Mouse (Mus musculus) midbrain, embryonic 13.5 days (tissue): ENCODE measurements around the gene Pnma5. TPM values are rescaled to one million over a fixed set of nuclear protein-coding genes. Genes with fewer than 3 reads are reported as not detected.
A peak's percentile ranks its signal among the peaks of the same experiment; 100 is the strongest.

Experiments
- ATAC-seq: fragments of 200-750 bp; cut with Nextera tagmentation; 2 replicates; pipeline ENCODE4 v1.8.0; 2017; ENCODE audit warnings: mild to moderate bottlenecking, moderate TSS enrichment, moderate library complexity
- H3K27ac ChIP-seq: fragments of 300-500 bp; sonication (generic); 2 replicates; pipeline ENCODE4 v1.5.1; 2015; ENCODE audit warnings: inconsistent platforms, mild to moderate bottlenecking, moderate library complexity
- H3K27me3 ChIP-seq: fragments of 300-500 bp; sonication (generic); 2 replicates; pipeline ENCODE4 v1.6.1; 2015; ENCODE audit warnings: mild to moderate bottlenecking, inconsistent platforms
- H3K36me3 ChIP-seq: fragments of 300-500 bp; sonication (generic); 2 replicates; pipeline ENCODE4 v1.6.1; 2015; ENCODE audit warnings: mild to moderate bottlenecking, inconsistent platforms
- H3K4me1 ChIP-seq: fragments of 300-500 bp; sonication (generic); replicated peaks from 2 replicates; pipeline ENCODE4 v1.6.1; 2015; ENCODE audit warnings: inconsistent platforms
- H3K4me2 ChIP-seq: fragments of 300-500 bp; sonication (generic); replicated peaks from 2 replicates; pipeline ENCODE4 v1.6.1; 2015; ENCODE audit warnings: moderate library complexity, mild to moderate bottlenecking, inconsistent platforms
- H3K4me3 ChIP-seq: fragments of 300-500 bp; sonication (generic); replicated peaks from 2 replicates; pipeline ENCODE4 v1.5.1; 2015; ENCODE audit warnings: mild to moderate bottlenecking, inconsistent platforms
- H3K9ac ChIP-seq: fragments of 300-500 bp; sonication (generic); replicated peaks from 2 replicates; pipeline ENCODE4 v1.6.1; 2015; ENCODE audit warnings: mild to moderate bottlenecking, inconsistent platforms
- H3K9me3 ChIP-seq: fragments of 300-500 bp; sonication (generic); 2 replicates; pipeline ENCODE4 v1.6.1; 2016; ENCODE audit warnings: mild to moderate bottlenecking, inconsistent platforms
- WGBS: fragments of 180-500 bp; shearing (Covaris S2); methylation state at CpG from one replicate; pipeline ENCODE4 v1.1.7; 2015; 5-methylcytosine and 5-hydroxymethylcytosine counted together
- polyA plus RNA-seq: library from polyadenylated mRNA; unstranded; fragments of >200 nt; fragmentation: Nextera tagmentation; extraction: Ambion mirVana; gene quantifications from 2 replicates; pipeline ENCODE4 v1.2.1, GENCODE M21; 2015

The Pnma5 gene
- polyA plus RNA-seq, 1 experiment from 2014 or later = not detected

DNA sequence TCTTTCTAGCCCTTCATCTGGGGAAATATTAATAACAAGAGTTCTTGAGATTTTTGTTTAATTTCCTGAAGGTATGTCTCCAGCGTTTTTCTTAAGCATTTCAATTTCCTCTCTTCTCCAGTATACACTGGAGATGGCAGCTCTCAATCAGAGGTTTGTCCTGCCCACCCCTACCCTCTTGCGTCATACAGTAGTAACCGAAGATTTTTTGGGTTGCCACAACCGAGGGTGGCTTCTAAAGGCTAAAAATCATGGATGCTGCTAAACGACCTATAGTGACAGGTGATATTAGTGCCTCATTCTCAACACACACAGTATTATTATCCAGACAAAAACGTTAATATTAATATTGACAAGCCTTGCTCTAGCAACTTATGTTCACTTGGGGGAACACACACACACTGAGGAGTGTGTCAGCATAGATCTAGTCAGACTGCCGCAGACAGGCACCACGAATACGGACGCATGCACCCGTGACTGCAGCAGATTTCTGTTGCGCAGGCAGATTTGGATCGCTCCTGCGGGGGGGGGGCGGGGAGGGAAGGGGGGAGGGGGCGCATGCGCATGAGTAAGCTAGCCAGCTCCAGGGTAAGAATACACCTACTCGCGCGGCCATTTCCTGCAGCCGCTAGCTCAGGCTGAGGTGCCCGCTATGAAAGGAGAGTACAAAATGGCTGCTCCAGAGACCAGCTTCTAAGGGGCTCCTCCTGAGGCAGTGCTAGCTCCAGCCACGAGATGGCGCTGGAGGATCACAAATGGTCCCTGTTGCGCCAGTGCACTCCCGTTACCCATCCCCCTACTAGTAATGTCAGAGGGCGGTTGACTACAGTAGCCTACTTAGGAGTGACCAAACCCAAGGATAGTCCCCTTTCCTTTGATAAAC lies 29.1 kb downstream of the Pnma5 start:
- peak overlapping the region; percentile 35 for H3K4me3 ChIP-seq
- no peaks in the 10 kb centered on the region for H3K27me3 ChIP-seq
- ATAC-seq = peak; percentile 100
- H3K4me1 ChIP-seq = no peaks in the 10 kb centered on the region
- peak overlapping the region; percentile 39; the same call in 1 of the 2 replicates for H3K9ac ChIP-seq
- WGBS = 19% methylated on average over 26 of the region's 27 CpGs
- H3K27ac ChIP-seq = peak overlapping the region; percentile 82
- H3K9me3 ChIP-seq = no peaks in the 10 kb centered on the region
- no peaks in the 10 kb centered on the region for H3K36me3 ChIP-seq
- H3K4me2 ChIP-seq = peak overlapping the region; percentile 51

DNA sequence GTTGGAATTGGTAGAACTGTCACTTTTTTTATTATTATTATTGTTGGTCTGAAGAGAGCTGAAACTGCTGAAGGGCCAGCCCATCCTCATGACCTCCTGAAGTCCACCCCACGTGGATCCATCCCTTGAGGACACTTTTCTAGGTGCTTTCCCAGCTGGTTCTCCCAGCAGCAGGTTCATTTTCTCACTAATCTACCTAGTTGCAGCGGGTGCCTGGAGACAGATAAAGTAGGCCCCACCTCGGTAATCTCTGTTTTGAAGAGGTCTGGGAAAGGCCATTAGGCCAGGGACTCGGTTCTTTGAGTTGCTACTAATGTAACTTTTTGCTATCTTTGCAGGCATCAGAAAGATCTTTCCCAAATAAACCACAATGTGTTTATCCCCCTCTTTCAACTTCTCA lies 31.2 kb downstream of the Pnma5 start:
- Histone ChIP-seq H3K27me3 (no peaks in the 10 kb centered on the region), H3K9ac (no peak overlapping the region), H3K4me1 (no peaks in the 10 kb centered on the region), H3K4me3 (no peak overlapping the region), H3K4me2 (no peak overlapping the region), H3K36me3 (no peaks in the 10 kb centered on the region), H3K27ac (no peak overlapping the region), H3K9me3 (no peaks in the 10 kb centered on the region)
- ATAC-seq = no peak
- WGBS = 66% methylated on average over 4 of the region's 4 CpGs

DNA sequence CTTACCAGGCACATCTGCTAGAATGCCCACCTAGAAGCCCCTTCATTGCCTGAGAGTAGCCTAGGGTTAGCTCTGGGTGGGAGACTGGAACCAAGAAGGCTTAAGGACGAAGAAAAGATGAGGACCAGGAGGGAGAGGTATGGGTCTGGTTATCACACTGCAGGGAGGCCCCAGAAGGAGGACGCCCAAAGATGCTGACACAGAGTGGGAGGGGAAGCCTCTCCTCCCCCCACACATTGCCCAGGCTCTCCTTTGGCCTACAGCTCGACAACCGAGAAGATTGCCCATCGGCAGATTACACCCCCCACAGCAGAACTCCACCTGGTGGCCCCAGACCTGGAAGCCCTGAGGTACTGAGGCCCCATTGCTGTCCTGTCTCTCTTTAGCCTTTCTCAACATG lies 33.8 kb downstream of the Pnma5 start:
- H3K27ac ChIP-seq = no peak overlapping the region
- H3K4me2 ChIP-seq = no peak overlapping the region
- no peak overlapping the region for H3K4me3 ChIP-seq
- 77% methylated on average over 5 of the region's 5 CpGs for WGBS
- no peaks in the 10 kb centered on the region for H3K27me3 ChIP-seq
- no peak overlapping the region for H3K9ac ChIP-seq
- no peaks in the 10 kb centered on the region for H3K9me3 ChIP-seq
- ATAC-seq = no peak
- no peaks in the 10 kb centered on the region for H3K36me3 ChIP-seq
- H3K4me1 ChIP-seq = no peaks in the 10 kb centered on the region

DNA sequence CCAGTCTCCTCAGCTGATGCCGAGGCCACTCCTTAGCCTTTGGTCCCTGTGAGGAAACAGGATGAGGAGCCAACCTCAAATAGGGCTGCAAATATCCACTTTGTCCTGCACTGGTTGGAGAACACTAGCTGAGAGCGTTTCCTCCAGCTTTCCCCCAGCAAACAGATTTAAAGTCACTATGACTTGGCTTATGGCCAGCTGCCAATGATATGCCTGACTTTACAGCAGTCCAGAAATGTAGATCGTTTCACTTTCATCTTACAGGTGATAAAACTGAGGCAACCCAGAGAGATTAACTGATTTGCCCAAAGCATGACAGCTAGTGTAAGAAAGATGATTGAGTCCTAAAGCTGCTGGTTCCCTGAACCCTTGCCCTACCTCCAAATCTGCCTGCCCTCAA lies 41.4 kb downstream of the Pnma5 start:
- H3K36me3 ChIP-seq = no peaks in the 10 kb centered on the region
- no peak for ATAC-seq
- H3K9me3 ChIP-seq = no peaks in the 10 kb centered on the region
- H3K4me2 ChIP-seq = no peak overlapping the region
- no peak overlapping the region for H3K27ac ChIP-seq
- no peaks in the 10 kb centered on the region for H3K4me1 ChIP-seq
- WGBS = 75% methylated on average over 3 of the region's 3 CpGs
- no peaks in the 10 kb centered on the region for H3K27me3 ChIP-seq
- no peak overlapping the region for H3K4me3 ChIP-seq
- H3K9ac ChIP-seq = no peak overlapping the region

DNA sequence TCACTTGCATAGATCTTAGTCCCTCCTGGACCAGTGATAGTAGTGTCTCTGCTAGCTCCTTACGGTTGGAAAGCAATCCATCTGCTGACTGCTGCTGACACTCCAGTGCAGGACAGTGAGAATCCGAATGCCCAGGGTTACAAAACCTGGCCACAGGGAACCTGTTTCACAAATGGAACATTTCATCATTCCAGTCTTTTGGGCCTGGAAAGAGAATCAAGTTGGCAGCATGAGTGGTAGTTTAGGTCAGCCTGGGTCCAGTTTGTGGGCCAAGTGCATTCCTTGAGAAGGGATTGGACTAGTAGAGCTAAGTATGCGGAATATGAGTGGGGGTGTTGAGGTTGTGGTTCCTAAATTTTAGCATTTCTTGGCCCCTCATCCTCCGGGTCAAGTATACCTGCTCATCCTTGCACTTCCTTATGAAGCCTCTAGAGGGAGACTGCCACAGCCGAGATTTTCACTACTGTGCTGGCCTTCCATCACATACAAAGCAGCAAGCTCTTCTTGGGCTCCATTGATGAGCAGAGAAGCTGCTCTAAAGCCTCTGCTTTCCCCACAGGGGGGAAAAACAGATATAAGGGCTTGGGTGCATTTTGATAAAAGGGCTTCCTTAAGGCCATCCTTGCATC lies 44.5 kb downstream of the Pnma5 start:
- 67% methylated on average over 5 of the region's 5 CpGs for whole genome bisulfite sequencing
- no peak overlapping the region for H3K4me2 ChIP-seq

DNA sequence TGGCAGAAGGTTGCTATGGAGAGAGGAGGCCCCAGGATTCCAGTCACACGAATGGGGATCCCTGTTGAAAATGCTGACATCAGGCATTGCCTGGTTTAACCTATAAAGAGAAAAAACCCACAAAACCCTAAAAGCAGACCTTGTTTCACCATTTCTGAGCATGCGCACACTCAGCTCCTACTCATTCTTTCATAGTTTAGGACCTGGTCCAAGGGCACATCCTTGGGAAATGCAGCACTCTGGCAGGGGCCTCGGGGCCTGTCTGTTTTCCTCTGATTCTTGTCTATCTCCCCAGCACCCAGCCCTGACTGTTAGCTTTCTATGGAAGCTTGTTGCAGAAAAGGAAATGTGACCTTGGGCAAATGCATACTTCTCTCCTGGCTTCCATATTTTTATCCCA lies 46.3 kb downstream of the Pnma5 start:
- no peak for ATAC-seq
- WGBS = 73% methylated on average over 3 of the region's 3 CpGs
- H3K4me3 ChIP-seq = no peak overlapping the region

More for the DNA sequence above, 44.5 kb downstream of the Pnma5 start:
- H3K27ac ChIP-seq = no peak overlapping the region
- no peak overlapping the region for H3K9ac ChIP-seq
- 0 out of 2 replicates have a peak, but pooled peaks cover 5% of the 10 kb centered on the region for H3K27me3 ChIP-seq
- H3K36me3 ChIP-seq = no peaks in the 10 kb centered on the region
- H3K4me1 ChIP-seq = no peaks in the 10 kb centered on the region; the same call in 1 of the 2 replicates
- H3K4me3 ChIP-seq = no peak overlapping the region
- ATAC-seq = no peak
- no peaks in the 10 kb centered on the region for H3K9me3 ChIP-seq

DNA sequence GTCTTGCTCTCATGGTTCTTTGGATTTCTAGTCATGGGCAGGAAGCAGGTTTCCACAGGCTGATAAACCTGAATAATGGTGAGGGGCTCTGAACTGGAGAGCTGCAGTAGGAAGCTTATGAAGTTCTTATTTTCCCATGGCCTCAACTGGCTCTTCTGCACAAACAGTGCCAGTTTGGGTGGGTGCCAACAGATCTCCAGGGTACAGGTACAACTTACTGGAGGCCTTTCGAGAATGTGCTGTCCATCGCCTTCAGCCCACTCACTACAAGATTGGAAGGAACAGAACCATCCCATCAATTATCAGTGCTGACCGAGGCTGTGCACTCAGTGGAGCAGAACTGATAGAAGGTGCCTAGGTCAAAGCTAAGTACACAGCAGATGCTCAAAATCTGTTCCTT lies 48.5 kb downstream of the Pnma5 start:
- peaks cover 21% of the 10 kb centered on the region for H3K27me3 ChIP-seq
- no peak overlapping the region for H3K4me3 ChIP-seq
- H3K9me3 ChIP-seq = no peaks in the 10 kb centered on the region
- H3K27ac ChIP-seq = no peak overlapping the region
- WGBS = 79% methylated on average over 3 of the region's 3 CpGs
- no peak for ATAC-seq
- H3K4me2 ChIP-seq = no peak overlapping the region
- H3K36me3 ChIP-seq = no peaks in the 10 kb centered on the region
- H3K9ac ChIP-seq = no peak overlapping the region
- H3K4me1 ChIP-seq = no peaks in the 10 kb centered on the region; the same call in 1 of the 2 replicates

More for the DNA sequence above, 46.3 kb downstream of the Pnma5 start:
- Histone ChIP-seq H3K9me3 (no peaks in the 10 kb centered on the region), H3K4me1 (no peaks in the 10 kb centered on the region; the same call in 1 of the 2 replicates), H3K27ac (no peak overlapping the region), H3K4me2 (no peak overlapping the region), H3K27me3 (peaks cover 20% of the 10 kb centered on the region), H3K36me3 (no peaks in the 10 kb centered on the region), H3K9ac (no peak overlapping the region)

DNA sequence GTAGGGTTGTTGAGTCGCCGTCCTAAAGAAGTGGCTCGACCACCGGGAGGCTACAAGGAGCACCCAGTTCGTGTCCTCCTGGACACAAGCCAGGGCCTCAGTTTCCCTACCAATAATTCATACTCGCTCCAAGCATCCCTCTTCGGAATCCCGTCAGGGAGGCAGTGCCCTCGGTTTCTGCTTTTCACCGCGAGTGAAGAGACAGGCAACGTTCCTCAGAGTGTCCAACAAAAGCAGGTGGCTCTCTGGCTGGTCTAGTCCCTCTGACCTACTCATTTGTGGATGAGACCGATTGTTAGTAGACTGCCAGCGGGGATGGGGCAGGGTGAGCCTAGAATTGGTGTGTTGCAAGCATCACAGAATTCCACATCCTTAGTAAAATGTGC lies 49.4 kb downstream of the Pnma5 start:
- ATAC-seq = no peak
- no peaks in the 10 kb centered on the region for H3K9me3 ChIP-seq
- H3K27ac ChIP-seq = no peak overlapping the region
- no peaks in the 10 kb centered on the region for H3K36me3 ChIP-seq
- H3K9ac ChIP-seq = no peak overlapping the region; the same call in 1 of the 2 replicates
- WGBS = 29% methylated on average over 14 of the region's 14 CpGs
- H3K4me1 ChIP-seq = no peaks in the 10 kb centered on the region; the same call in 1 of the 2 replicates
- H3K4me3 ChIP-seq = peak overlapping the region; percentile 37
- H3K4me2 ChIP-seq = peak overlapping the region; percentile 58
- peaks cover 21% of the 10 kb centered on the region for H3K27me3 ChIP-seq

DNA sequence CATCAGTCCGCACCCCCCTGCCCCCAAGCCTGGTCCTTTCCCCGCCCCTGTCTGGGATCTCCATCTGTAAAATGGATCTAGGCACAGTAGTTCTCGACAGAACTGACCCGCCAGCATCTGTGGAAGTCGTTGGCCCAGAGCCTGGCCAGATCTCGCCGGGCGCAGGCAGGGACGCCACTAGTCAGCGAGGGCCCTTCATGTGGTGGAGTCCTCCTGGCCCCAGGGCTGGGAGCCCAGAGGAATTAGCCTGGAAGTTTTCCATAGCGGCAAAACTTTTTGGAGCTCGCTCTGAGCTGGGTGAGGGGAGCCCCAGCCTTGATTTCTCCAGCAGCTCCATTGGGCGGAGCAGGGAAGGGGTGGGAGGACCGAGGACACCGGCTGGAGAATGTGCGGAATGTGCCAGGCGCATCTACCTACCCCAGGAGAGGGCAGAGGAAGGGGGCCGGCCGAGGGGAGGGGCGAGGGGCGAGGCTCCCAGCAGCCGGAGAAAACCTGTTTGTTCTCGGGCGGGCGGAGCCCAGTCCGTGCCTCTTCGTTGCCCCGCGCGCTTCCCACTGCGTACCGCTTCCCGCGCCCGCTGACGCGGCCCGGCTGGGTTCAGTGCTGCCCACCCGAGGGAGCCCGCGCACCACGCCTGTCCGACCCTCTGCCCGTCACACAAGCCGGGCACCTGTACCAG lies 49.9 kb downstream of the Pnma5 start, which contains the start of gene Zfp185:
TSS of gene Zfp185 (plus strand) at position 499 of the 679 bp plus-strand sequence.
- H3K4me2 ChIP-seq = peak within 1 kb of the TSS; percentile 58
- no peaks in the 10 kb centered on the region; the same call in 1 of the 2 replicates for H3K4me1 ChIP-seq
- ATAC-seq = peak; percentile 75
- WGBS = 22% methylated on average over 42 of the region's 45 CpGs
- H3K27ac ChIP-seq = no peak within 1 kb of the TSS
- peak within 1 kb of the TSS; percentile 37 for H3K4me3 ChIP-seq
- H3K9ac ChIP-seq = no peak within 1 kb of the TSS; the same call in 1 of the 2 replicates
- no peaks in the 10 kb centered on the region for H3K36me3 ChIP-seq
- H3K9me3 ChIP-seq = no peaks in the 10 kb centered on the region
- H3K27me3 ChIP-seq = peaks cover 21% of the 10 kb centered on the region

DNA sequence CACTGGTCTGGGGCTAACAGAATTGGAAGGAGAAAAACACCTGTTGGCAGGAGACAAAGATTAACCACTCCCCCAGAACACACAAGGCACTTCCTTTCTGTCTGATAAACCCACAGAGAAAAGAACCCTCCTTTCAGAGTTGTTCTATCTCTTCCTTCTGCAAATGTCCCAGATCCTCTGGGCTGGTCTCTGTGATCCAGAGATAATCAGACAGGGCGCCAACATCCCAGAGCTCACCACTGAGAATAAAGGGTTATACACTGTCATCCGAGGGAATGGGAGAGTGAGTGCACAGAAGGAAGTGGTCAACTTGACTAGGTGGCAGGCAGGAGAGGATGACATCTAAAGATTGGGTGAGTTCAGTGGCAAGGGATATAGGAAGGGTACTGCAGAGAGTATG lies 51.3 kb downstream of the Pnma5 start:
- Histone ChIP-seq H3K4me1 (no peaks in the 10 kb centered on the region; the same call in 1 of the 2 replicates), H3K36me3 (no peaks in the 10 kb centered on the region), H3K27ac (no peak overlapping the region), H3K4me2 (no peak overlapping the region), H3K27me3 (peaks cover 21% of the 10 kb centered on the region), H3K9me3 (no peaks in the 10 kb centered on the region), H3K9ac (no peak overlapping the region), H3K4me3 (no peak overlapping the region)
- 82% methylated on average over 2 of the region's 2 CpGs for WGBS
- ATAC-seq = no peak
